Mouse (Mus musculus): Measurements from ENCODE around the gene Uggt2. TPM values are rescaled to one million over a fixed set of nuclear protein-coding genes. Genes with fewer than 3 reads are reported as not detected.
A peak's percentile ranks its signal among the peaks of the same experiment; 100 is the strongest.

Gene Uggt2
- polyA plus RNA-seq, 1 experiment: 0.57 TPM

DNA sequence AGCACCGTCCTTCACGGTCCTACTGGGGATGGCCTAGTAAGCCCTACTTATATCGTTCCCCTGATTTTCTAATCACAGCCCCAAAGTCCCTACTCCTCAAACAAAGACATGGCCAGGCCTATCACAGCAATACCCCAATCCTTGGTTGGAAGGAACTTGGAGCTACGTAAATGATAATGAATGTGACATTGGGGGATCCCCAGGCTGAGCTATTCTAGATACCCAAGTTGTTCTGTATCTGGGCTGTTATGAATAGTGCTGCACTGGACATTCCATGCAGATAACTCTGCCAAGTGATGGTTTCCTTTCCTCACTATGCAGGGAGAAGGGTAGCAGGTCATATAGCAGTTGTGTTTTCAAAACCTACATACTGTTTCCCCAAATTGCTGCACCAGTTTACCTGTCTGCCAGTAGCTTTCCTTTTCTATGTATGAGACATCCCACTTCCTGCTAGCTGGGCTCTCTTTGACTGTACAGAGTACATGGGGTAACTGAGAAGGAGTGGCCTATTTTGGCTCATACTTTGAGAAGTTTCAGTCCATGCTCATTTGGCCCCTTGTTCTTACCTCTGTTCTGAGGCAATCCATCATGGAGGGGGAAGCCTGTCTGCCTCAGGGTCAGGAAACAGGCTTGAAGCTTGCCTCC, 133.8 kb downstream of the Uggt2 start:
- TF ChIP-seq POLR2A (IDR thresholded peaks at IDR 0.05; ENCODE audit: low read depth, low read length): no peak
- TF ChIP-seq CTCF (IDR thresholded peaks at IDR 0.05; ENCODE audit: extremely low read depth, insufficient read depth, insufficient read length, insufficient replicate concordance): no peak
- Histone ChIP-seq H3K36me3 (ENCODE audit: control insufficient read depth, insufficient read depth, low read length) (peaks cover 23% of the 10 kb centered on the region), H3K27me3 (ENCODE audit: control insufficient read depth, insufficient read depth, low read length) (no peaks in the 10 kb centered on the region), H3K4me1 (ENCODE audit: control insufficient read depth, insufficient read depth, insufficient read length) (no peaks in the 10 kb centered on the region), H3K4me3 (ENCODE audit: extremely low read depth, insufficient read depth, insufficient read length) (no peak overlapping the region), H3K27ac (ENCODE audit: insufficient read depth, low read length) (no peak overlapping the region)
- DNase-seq (ENCODE audit: low read depth in 1 of 2, low spot score in 2 of 2): no peak
- WGBS: 94% methylated on average over 4 of the region's 4 CpGs

DNA sequence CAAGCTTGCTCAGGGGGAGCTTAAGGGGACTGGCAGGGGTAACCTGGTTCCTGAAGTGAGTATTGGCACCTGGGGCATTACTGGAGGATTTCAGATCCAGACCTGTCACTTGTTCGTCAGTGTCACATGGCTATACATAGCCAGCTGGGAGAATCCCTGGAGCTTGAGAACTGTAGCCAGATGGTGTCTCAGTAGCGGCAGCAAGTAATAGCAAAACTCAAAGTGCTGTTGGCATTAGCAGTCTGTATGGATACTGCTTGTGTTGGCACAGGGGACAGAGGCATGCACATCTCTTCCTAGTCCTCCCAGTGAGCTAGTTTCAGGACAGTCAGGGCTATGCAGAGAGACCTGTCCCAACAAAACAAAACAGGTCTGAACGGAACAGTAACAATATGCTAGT, 141.2 kb downstream of the Uggt2 start:
- no peak for DNase-seq (ENCODE audit: low read depth in 1 of 2, low spot score in 2 of 2)
- no peak for TF ChIP-seq POLR2A (IDR thresholded peaks at IDR 0.05; ENCODE audit: low read depth, low read length)
- TF ChIP-seq CTCF (IDR thresholded peaks at IDR 0.05; ENCODE audit: extremely low read depth, insufficient read depth, insufficient read length, insufficient replicate concordance): no peak
- Histone ChIP-seq H3K27me3 (ENCODE audit: control insufficient read depth, insufficient read depth, low read length) (no peaks in the 10 kb centered on the region), H3K36me3 (ENCODE audit: control insufficient read depth, insufficient read depth, low read length) (peaks cover 39% of the 10 kb centered on the region), H3K27ac (ENCODE audit: insufficient read depth, low read length) (no peak overlapping the region), H3K4me3 (ENCODE audit: extremely low read depth, insufficient read depth, insufficient read length) (no peak overlapping the region), H3K4me1 (ENCODE audit: control insufficient read depth, insufficient read depth, insufficient read length) (no peaks in the 10 kb centered on the region)
- 96% methylated on average over 3 of the region's 3 CpGs for WGBS

DNA sequence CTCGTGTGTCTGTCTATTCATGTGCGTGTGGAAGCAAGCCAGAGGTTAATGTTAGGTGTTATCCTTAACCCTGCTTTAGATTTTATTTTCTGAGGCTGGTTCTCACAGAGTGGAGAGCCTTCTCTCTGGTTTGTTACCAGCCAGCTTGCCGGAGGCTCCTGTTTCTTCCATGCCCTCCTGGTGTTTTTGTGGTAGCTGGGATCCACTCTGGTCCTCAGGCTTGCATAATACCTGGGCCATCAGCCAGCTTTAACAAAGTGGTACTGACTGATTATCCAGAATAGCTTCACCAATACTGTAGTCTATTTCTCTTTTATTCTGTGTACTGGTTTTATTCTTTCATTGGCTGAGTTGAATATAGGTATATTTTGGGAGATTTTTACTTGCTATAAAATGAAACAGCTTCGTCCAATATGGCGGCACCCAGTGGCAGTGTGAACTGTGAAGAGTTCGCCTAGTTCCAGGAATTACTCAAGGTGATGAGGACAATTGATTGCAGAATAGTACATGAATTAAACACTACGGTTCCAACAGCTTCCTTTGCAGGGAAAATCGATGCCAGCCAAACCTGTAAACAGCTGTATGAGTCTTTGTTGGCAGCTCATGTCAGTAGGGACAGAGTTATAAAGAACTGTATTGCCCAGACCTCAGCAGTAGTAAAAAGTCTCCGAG, 147.2 kb downstream of the Uggt2 start:
- no peak for DNase-seq (ENCODE audit: low read depth in 1 of 2, low spot score in 2 of 2)
- Histone ChIP-seq H3K4me1 (ENCODE audit: control insufficient read depth, insufficient read depth, insufficient read length) (peaks cover 6% of the 10 kb centered on the region; the same call in 1 of the 2 replicates), H3K27me3 (ENCODE audit: control insufficient read depth, insufficient read depth, low read length) (no peaks in the 10 kb centered on the region), H3K4me3 (ENCODE audit: extremely low read depth, insufficient read depth, insufficient read length) (no peak overlapping the region), H3K36me3 (ENCODE audit: control insufficient read depth, insufficient read depth, low read length) (peaks cover 10% of the 10 kb centered on the region), H3K27ac (ENCODE audit: insufficient read depth, low read length) (no peak overlapping the region)
- WGBS: 93% methylated on average over 9 of the region's 9 CpGs
- no peak for TF ChIP-seq CTCF (IDR thresholded peaks at IDR 0.05; ENCODE audit: extremely low read depth, insufficient read depth, insufficient read length, insufficient replicate concordance)
- no peak for TF ChIP-seq POLR2A (IDR thresholded peaks at IDR 0.05; ENCODE audit: low read depth, low read length)

DNA sequence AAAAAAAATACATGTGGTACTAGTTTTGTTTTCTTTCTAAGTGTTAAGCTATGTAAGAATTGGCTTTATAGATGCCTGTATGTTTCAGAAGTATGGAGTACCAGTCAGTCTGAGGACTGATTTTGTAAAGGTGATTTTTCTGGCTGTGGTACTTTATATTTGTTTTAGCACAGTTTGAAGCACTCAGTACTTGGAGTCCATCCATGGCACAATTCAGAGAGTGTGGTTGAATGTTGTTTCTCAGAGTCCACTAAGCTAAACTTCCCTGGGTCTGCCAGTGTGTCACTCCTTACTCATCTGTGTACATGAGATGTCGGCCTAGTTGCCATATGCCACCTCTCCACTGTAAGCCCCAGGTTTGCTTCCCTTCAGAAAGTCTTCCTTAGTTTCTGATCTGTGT, 150.4 kb downstream of the Uggt2 start:
- 88% methylated on average over 1 of the region's 1 CpGs for WGBS
- H3K36me3 ChIP-seq (ENCODE audit: control insufficient read depth, insufficient read depth, low read length): peaks cover 2% of the 10 kb centered on the region
- H3K27me3 ChIP-seq (ENCODE audit: control insufficient read depth, insufficient read depth, low read length): no peaks in the 10 kb centered on the region
- peaks cover 8% of the 10 kb centered on the region; the same call in 1 of the 2 replicates for H3K4me1 ChIP-seq (ENCODE audit: control insufficient read depth, insufficient read depth, insufficient read length)
- TF ChIP-seq POLR2A (IDR thresholded peaks at IDR 0.05; ENCODE audit: low read depth, low read length): no peak
- no peak for TF ChIP-seq CTCF (IDR thresholded peaks at IDR 0.05; ENCODE audit: extremely low read depth, insufficient read depth, insufficient read length, insufficient replicate concordance)
- no peak for DNase-seq (ENCODE audit: low read depth in 1 of 2, low spot score in 2 of 2)
- H3K4me3 ChIP-seq (ENCODE audit: extremely low read depth, insufficient read depth, insufficient read length): no peak overlapping the region
- H3K27ac ChIP-seq (ENCODE audit: insufficient read depth, low read length): no peak overlapping the region

DNA sequence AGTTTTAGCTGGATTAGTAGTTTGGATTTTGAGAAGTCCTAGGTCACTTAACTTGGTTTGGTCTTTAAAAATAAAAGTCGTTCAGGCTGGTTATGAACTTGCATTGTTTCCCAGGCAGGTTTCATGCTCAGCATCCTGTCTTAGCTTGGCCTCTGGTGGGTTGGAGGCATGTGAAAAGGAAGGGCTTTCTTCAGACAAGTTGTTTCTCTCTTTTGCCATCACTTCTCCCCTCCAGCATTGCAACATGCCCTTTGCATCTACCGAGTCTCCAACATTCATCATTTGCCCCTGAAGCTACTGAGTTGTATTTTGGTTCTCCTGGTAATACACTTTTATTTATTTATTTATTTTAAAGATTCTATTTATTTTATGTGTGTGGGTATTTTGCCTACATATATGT, 154.5 kb downstream of the Uggt2 start:
- Histone ChIP-seq H3K36me3 (ENCODE audit: control insufficient read depth, insufficient read depth, low read length) (no peaks in the 10 kb centered on the region), H3K4me1 (ENCODE audit: control insufficient read depth, insufficient read depth, insufficient read length) (peaks cover 15% of the 10 kb centered on the region), H3K4me3 (ENCODE audit: extremely low read depth, insufficient read depth, insufficient read length) (no peak overlapping the region), H3K27ac (ENCODE audit: insufficient read depth, low read length) (no peak overlapping the region), H3K27me3 (ENCODE audit: control insufficient read depth, insufficient read depth, low read length) (no peaks in the 10 kb centered on the region)
- WGBS: 64% methylated on average over 2 of the region's 2 CpGs
- DNase-seq (ENCODE audit: low read depth in 1 of 2, low spot score in 2 of 2): no peak
- TF ChIP-seq CTCF (IDR thresholded peaks at IDR 0.05; ENCODE audit: extremely low read depth, insufficient read depth, insufficient read length, insufficient replicate concordance): no peak
- TF ChIP-seq POLR2A (IDR thresholded peaks at IDR 0.05; ENCODE audit: low read depth, low read length): no peak

DNA sequence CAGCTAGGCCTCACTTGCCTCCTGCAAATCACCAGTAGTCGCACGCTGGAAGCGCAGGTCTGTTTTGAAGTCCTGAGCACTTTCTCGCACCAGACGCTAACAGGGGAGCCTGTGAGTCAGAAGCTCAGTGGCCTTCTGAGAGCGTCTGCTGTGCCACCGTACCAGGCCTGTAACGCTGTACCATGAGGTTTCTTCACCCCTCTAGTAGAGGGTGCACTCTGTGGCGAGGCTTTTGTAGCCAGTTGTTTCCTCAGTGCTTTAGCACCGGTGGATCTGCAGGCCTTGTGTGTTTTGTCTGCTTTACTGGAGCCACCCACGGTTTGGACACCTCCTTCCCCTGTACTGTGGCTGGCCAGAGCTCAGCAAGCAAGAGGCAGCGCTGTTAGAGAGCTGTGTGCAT, 157.2 kb downstream of the Uggt2 start:
- H3K27ac ChIP-seq (ENCODE audit: insufficient read depth, low read length): peak overlapping the region; percentile 45
- no peak overlapping the region for H3K4me3 ChIP-seq (ENCODE audit: extremely low read depth, insufficient read depth, insufficient read length)
- no peaks in the 10 kb centered on the region for H3K27me3 ChIP-seq (ENCODE audit: control insufficient read depth, insufficient read depth, low read length)
- WGBS: 59% methylated on average over 12 of the region's 12 CpGs
- no peak for DNase-seq (ENCODE audit: low read depth in 1 of 2, low spot score in 2 of 2)
- no peaks in the 10 kb centered on the region for H3K36me3 ChIP-seq (ENCODE audit: control insufficient read depth, insufficient read depth, low read length)
- H3K4me1 ChIP-seq (ENCODE audit: control insufficient read depth, insufficient read depth, insufficient read length): peaks cover 20% of the 10 kb centered on the region
- TF ChIP-seq POLR2A (IDR thresholded peaks at IDR 0.05; ENCODE audit: low read depth, low read length) (no peak), CTCF (IDR thresholded peaks at IDR 0.05; ENCODE audit: extremely low read depth, insufficient read depth, insufficient read length, insufficient replicate concordance) (no peak)
